Mouse (Mus musculus): Measurements from ENCODE around the gene Dcaf12l1.
"Not testable (repeated sequence)": the region's sequence is repeated elsewhere in the genome, so short reads cannot be mapped to it uniquely, and the experiment has no call there.

The Dcaf12l1 gene

DNA sequence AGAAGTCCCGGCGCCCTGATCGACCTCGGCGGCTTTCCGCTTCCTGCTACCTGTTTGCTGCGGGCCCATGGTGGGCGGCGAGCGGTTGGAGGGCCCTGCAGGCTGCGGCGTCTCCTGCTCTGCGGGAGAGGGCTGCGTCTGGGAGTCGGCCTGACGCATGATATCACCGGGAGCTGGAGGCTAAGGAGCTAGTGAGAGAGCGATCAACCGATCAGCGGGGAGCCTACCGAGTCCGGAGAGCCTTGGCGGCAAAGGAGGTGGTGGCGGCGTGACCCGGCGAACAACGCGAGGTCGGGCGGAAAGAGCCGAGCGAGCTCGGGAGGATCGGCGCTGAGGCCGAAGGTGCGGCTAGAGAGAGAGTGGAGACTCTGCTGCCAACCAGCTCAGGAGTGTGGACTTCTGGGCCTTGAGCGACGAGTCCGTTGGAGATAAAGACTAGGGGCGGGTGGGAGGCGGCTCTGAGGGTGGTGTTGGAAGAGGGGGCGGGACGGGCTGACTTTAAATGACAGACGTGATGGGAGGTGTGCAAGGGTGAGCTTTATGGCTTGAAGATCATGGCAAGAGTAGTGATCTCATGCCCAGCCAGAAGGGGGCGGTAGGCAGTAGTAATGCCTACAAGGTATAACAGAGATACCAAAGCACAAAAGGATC, at the start of gene Dcaf12l1:
Gene Dcaf12l1, minus strand, starts transcription at position 437 of the 651 bp plus-strand sequence.
- peak; percentile 2 for DNase-seq (ENCODE audit: low read depth, low spot score)

DNA sequence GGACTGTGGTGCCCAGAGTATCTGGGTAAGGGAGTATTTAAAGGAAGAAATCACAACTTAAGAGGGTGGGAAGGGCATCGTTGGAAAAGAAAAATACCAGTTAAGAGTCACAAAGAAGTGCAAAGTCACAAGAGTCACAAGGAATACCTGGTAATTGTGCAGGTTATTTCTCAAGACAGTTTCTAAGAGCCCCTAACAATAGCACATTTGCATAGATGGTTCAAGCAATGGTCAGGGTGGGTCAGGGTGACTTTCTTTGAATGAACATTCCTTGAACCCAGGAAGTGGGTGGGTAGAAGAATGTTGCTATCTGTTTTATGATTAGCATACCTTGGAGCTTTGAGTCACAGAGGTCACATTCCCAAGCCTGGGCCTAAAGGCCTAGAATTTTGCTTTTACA, 19.4 kb upstream of the Dcaf12l1 start:
- DNase-seq (ENCODE audit: low read depth, low spot score), result not testable (repeated sequence)

DNA sequence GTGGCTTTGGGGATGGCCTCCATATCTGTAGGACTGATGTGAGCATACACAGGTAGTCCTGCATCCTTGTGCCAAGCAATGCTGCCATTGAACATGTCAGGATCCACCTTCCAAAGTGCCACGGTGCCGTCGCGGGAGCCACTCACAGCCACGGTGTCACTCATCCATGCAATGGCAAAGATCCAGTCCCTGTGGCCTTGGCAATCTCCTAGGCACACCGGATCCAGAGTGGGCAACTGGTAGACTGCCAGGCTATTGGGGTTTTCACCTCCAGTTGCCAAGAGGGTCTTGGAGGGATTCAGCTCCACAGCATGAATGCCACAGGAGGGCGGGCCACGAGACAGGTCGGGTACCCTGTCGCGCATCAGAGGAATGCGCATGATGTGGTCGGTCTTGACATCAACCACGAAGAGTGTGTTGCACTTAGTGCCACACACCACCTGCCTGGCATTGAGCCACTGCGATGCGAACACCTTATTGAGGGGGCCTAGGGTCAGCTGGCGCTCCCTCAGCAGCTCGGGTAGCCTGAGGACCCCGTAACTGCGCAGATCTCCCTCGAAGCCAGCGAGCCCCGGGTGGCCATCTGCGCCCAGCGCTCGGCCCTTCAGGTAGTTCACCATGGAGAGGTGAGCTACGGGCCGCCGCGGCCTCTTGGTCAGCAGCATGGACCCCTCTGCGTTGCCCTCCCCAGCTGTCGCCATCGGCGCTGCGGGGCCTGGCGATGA, 799 bp downstream of the Dcaf12l1 start:
- DNase-seq (ENCODE audit: low read depth, low spot score), result no peak
